Mouse (Mus musculus) G1E (cell line): ENCODE results near the gene B3gnt8. TPM values are rescaled to one million over a fixed set of nuclear protein-coding genes. Genes with fewer than 3 reads are reported as not detected.

Experiments used
- ATAC-seq: 2 replicates; pipeline ENCODE4 v1.8.0; 2016; ENCODE audit warnings: mild to moderate bottlenecking; ENCODE audit not compliant: insufficient number of reproducible peaks, poor library complexity, low FRiP score, severe bottlenecking; ENCODE audit errors: extremely low read depth
- DNase-seq: peaks from one replicate; pipeline ENCODE4 v3.0.0; 2012; ENCODE audit warnings: low spot score
- H3K27me3 ChIP-seq: 2 replicates; pipeline ENCODE4 v1.6.1; 2012; ENCODE audit warnings: mild to moderate bottlenecking, low read length, inconsistent platforms; ENCODE audit not compliant: insufficient read depth
- H3K36me3 ChIP-seq: replicated peaks from 2 replicates; pipeline ENCODE3; 2012; ENCODE audit warnings: mild to moderate bottlenecking, inconsistent platforms
- H3K4me1 ChIP-seq: 2 replicates; pipeline ENCODE4 v1.6.1; 2012; ENCODE audit warnings: low read depth, low read length, inconsistent platforms, mixed read lengths; ENCODE audit not compliant: insufficient read depth
- H3K4me3 ChIP-seq: 2 replicates; pipeline ENCODE4 v1.5.1; 2012; ENCODE audit warnings: low read depth, mild to moderate bottlenecking, inconsistent platforms, low read length, moderate library complexity, mixed read lengths
- H3K9me3 ChIP-seq: replicated peaks from 2 replicates; pipeline ENCODE4 v1.6.1; 2012; ENCODE audit warnings: inconsistent platforms
- CTCF ChIP-seq: IDR thresholded peaks from 2 replicates; pipeline ENCODE4 v1.5.1; 2012; ENCODE audit warnings: low read depth, low read length, inconsistent platforms, mixed read lengths
- GATA1 ChIP-seq: IDR thresholded peaks from 2 replicates; pipeline ENCODE4 v1.6.1; 2012; ENCODE audit warnings: borderline replicate concordance, low read length, inconsistent platforms, mixed read lengths
- GATA2 ChIP-seq: IDR thresholded peaks from 2 replicates; pipeline ENCODE4 v1.6.1; 2012; ENCODE audit warnings: low read depth, low read length, inconsistent platforms, borderline replicate concordance
- POLR2AphosphoS5 ChIP-seq: IDR thresholded peaks from 2 replicates; pipeline ENCODE4 v1.6.1; 2012; ENCODE audit warnings: low read depth, low read length, inconsistent platforms; ENCODE audit not compliant: insufficient replicate concordance
- TAL1 ChIP-seq: conservative IDR thresholded peaks from 2 replicates; pipeline ENCODE4 v1.6.1; 2012; ENCODE audit warnings: low read depth, low read length, inconsistent platforms, mixed read lengths
- polyA plus RNA-seq: library from polyadenylated mRNA; stranded (reverse); fragments of >175 nt; gene quantifications from 2 replicates; pipeline ENCODE4 v1.2.3, GENCODE M21; 2012
- total RNA-seq, 2 experiments: library from RNA; stranded (forward) in 1 of 2; stranded (reverse) in 1 of 2; fragments of 200-1000 nt in 1 of 2; fragments of >200 nt in 1 of 2; fragmentation: Nextera tagmentation in 1 of 2; gene quantifications; 2 replicates each; pipeline ENCODE4 v1.2.3; 2014 to 2017

The B3gnt8 gene
- total and polyA plus RNA-seq, 3 experiments: 0.83 to 1.3 (median 0.98) TPM

GRCm38 (mm10) chr7:25639754-25640153, 13.3 kb downstream of the B3gnt8 start:
- ATAC-seq (no peak), DNase-seq (no peak)
- peaks cover 13% of the 10 kb centered on the region for H3K4me1 ChIP-seq
- H3K4me3 ChIP-seq: no peak overlapping the region
- H3K9me3 ChIP-seq: peaks cover 8% of the 10 kb centered on the region
- H3K27me3 ChIP-seq: peaks cover 2% of the 10 kb centered on the region; the same call in 1 of the 2 replicates
- peaks cover 63% of the 10 kb centered on the region for H3K36me3 ChIP-seq
- TF ChIP-seq GATA1: no peak
- no peak for TF ChIP-seq GATA2
- no peak for TF ChIP-seq POLR2AphosphoS5
- no peak for TF ChIP-seq CTCF
- no peak for TF ChIP-seq TAL1

DNA sequence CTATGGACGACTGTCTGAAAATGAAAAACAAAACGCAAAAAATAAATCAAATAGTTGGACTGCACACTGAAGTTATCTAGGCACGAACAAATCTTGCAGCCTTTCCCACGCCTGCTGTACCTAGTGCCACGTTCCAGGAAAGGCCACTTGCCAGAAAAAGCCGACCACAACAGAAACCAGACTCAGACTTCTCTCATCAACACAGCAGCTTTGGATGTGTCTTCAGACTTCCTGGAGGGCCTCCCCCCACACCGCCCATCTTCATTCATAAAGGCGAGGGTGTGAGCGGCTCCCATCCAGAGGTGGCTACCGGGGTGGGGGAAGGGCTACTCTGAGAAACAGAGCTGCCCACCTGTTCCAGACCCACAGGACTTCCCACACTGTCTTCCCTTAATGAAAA, 17.7 kb downstream of the B3gnt8 start:
- H3K9me3 ChIP-seq: peaks cover 8% of the 10 kb centered on the region
- H3K36me3 ChIP-seq: peaks cover 46% of the 10 kb centered on the region
- DNase-seq: no peak
- no peaks in the 10 kb centered on the region for H3K27me3 ChIP-seq
- H3K4me1 ChIP-seq: peaks cover 17% of the 10 kb centered on the region
- no peak for TF ChIP-seq GATA1
- no peak for TF ChIP-seq POLR2AphosphoS5
- no peak for TF ChIP-seq TAL1
- no peak for TF ChIP-seq CTCF
- no peak for TF ChIP-seq GATA2
- H3K4me3 ChIP-seq: no peak overlapping the region
- ATAC-seq: no peak

- ATAC-seq (no peak), DNase-seq (no peak)
- H3K4me3 ChIP-seq: no peak overlapping the region
- no peak for TF ChIP-seq TAL1
- no peak for TF ChIP-seq GATA1
- no peak for TF ChIP-seq CTCF
- TF ChIP-seq GATA2: no peak
- TF ChIP-seq POLR2AphosphoS5: no peak
- H3K4me1 ChIP-seq: peaks cover 18% of the 10 kb centered on the region
- H3K36me3 ChIP-seq: peaks cover 45% of the 10 kb centered on the region
- peaks cover 8% of the 10 kb centered on the region for H3K9me3 ChIP-seq
- H3K27me3 ChIP-seq: no peaks in the 10 kb centered on the region
Measured at GRCm38 (mm10) chr7:25644631-25645030, 18.2 kb downstream of the B3gnt8 start.

GRCm38 (mm10) chr7:25645074-25645473, 18.6 kb downstream of the B3gnt8 start:
- no peak for TF ChIP-seq POLR2AphosphoS5
- TF ChIP-seq GATA2: no peak
- TF ChIP-seq TAL1: no peak
- no peak for TF ChIP-seq GATA1
- TF ChIP-seq CTCF: no peak
- DNase-seq (no peak), ATAC-seq (no peak)

GRCm38 (mm10) chr7:25647574-25648123, 21.2 kb downstream of the B3gnt8 start:
- no peak for TF ChIP-seq POLR2AphosphoS5
- no peak for TF ChIP-seq GATA1
- TF ChIP-seq TAL1: no peak
- TF ChIP-seq GATA2: no peak
- no peak for TF ChIP-seq CTCF
- peaks cover 5% of the 10 kb centered on the region for H3K9me3 ChIP-seq
- H3K4me1 ChIP-seq: peaks cover 20% of the 10 kb centered on the region
- H3K4me3 ChIP-seq: no peak overlapping the region
- DNase-seq (no peak), ATAC-seq (no peak)
- no peaks in the 10 kb centered on the region for H3K27me3 ChIP-seq
- H3K36me3 ChIP-seq: peaks cover 34% of the 10 kb centered on the region

More at GRCm38 (mm10) chr7:25645074-25645473, 18.6 kb downstream of the B3gnt8 start:
- peaks cover 8% of the 10 kb centered on the region for H3K9me3 ChIP-seq
- peaks cover 19% of the 10 kb centered on the region for H3K4me1 ChIP-seq
- H3K36me3 ChIP-seq: peaks cover 41% of the 10 kb centered on the region
- no peak overlapping the region for H3K4me3 ChIP-seq
- H3K27me3 ChIP-seq: no peaks in the 10 kb centered on the region

DNA sequence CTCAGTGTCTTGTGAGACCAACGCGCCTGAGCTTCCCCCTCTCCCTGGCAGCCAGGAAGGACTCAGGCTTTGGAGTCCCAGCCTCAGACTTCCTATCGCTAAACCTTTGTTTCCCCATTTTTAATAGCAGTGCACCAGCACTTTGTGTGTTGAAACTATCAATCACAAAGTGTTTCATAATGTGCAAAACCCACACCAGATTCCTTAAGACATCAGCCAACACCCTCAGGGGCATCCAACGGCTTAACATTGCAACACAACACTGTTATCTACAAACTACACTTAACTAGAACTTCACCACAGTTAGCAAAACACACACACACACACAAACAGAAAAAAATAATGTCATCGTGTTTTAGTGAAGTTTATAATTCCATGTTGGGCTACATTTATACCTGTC, 23.4 kb downstream of the B3gnt8 start:
- H3K36me3 ChIP-seq: peaks cover 37% of the 10 kb centered on the region
- TF ChIP-seq TAL1: no peak
- TF ChIP-seq CTCF: no peak
- no peak for TF ChIP-seq GATA2
- TF ChIP-seq POLR2AphosphoS5: no peak
- no peak for TF ChIP-seq GATA1
- H3K9me3 ChIP-seq: no peaks in the 10 kb centered on the region
- H3K27me3 ChIP-seq: no peaks in the 10 kb centered on the region
- H3K4me1 ChIP-seq: peaks cover 8% of the 10 kb centered on the region
- no peak overlapping the region for H3K4me3 ChIP-seq
- DNase-seq (no peak), ATAC-seq (no peak)

- peaks cover 29% of the 10 kb centered on the region for H3K36me3 ChIP-seq
- H3K27me3 ChIP-seq: no peaks in the 10 kb centered on the region
- H3K9me3 ChIP-seq: no peaks in the 10 kb centered on the region
- TF ChIP-seq TAL1 (no peak), POLR2AphosphoS5 (no peak), GATA2 (no peak), GATA1 (no peak), CTCF (no peak)
- no peak overlapping the region for H3K4me3 ChIP-seq
- peaks cover 16% of the 10 kb centered on the region for H3K4me1 ChIP-seq
- ATAC-seq: no peak
- no peak for DNase-seq
Measured at GRCm38 (mm10) chr7:25651281-25651680, 24.8 kb downstream of the B3gnt8 start.
